Mouse (Mus musculus) embryonic facial prominence, embryonic 12.5 days (tissue): Measurements from ENCODE around the gene Tmem268. TPM values are rescaled to one million over a fixed set of nuclear protein-coding genes. Genes with fewer than 3 reads are reported as not detected.

ENCODE experiments used
- ATAC-seq: fragments of 200-750 bp; cut with Nextera tagmentation; 2 replicates; pipeline ENCODE4 v1.8.0; 2017; ENCODE audit not compliant: insufficient number of reproducible peaks, insufficient read depth, low FRiP score, low TSS enrichment
- H3K27ac ChIP-seq: fragments of 300-500 bp; sonication (generic); 2 replicates; pipeline ENCODE4 v1.5.1; 2016; ENCODE audit warnings: mild to moderate bottlenecking
- H3K27me3 ChIP-seq: fragments of 300-500 bp; sonication (generic); 2 replicates; pipeline ENCODE4 v1.6.1; 2016; ENCODE audit warnings: mild to moderate bottlenecking, moderate library complexity
- H3K36me3 ChIP-seq: fragments of 300-500 bp; sonication (generic); 2 replicates; pipeline ENCODE4 v1.6.1; 2016; ENCODE audit warnings: mild to moderate bottlenecking
- H3K4me1 ChIP-seq: fragments of 300-500 bp; sonication (generic); 2 replicates; pipeline ENCODE4 v1.6.1; 2016
- H3K4me2 ChIP-seq: fragments of 300-500 bp; sonication (generic); replicated peaks from 2 replicates; pipeline ENCODE4 v1.6.1; 2016; ENCODE audit warnings: mild to moderate bottlenecking, moderate library complexity
- H3K4me3 ChIP-seq: fragments of 300-500 bp; sonication (generic); 2 replicates; pipeline ENCODE4 v1.5.1; 2016; ENCODE audit warnings: mild to moderate bottlenecking
- H3K9ac ChIP-seq: fragments of 300-500 bp; sonication (generic); 2 replicates; pipeline ENCODE4 v1.6.1; 2016; ENCODE audit warnings: mild to moderate bottlenecking, moderate library complexity
- H3K9me3 ChIP-seq: fragments of 300-500 bp; sonication (generic); 2 replicates; pipeline ENCODE4 v1.6.1; 2016; ENCODE audit warnings: mild to moderate bottlenecking, moderate library complexity
- WGBS: fragments of 180-500 bp; shearing (Covaris S2); methylation state at CpG from one replicate; pipeline ENCODE4 v1.1.7; 2016; 5-methylcytosine and 5-hydroxymethylcytosine counted together
- polyA plus RNA-seq: library from polyadenylated mRNA; unstranded; fragments of >200 nt; fragmentation: Nextera tagmentation; extraction: Ambion mirVana; gene quantifications from 2 replicates; pipeline ENCODE4 v1.2.1, GENCODE M21; 2016

Gene Tmem268
- polyA plus RNA-seq, 1 experiment from 2014 or later = 11.6 TPM

DNA sequence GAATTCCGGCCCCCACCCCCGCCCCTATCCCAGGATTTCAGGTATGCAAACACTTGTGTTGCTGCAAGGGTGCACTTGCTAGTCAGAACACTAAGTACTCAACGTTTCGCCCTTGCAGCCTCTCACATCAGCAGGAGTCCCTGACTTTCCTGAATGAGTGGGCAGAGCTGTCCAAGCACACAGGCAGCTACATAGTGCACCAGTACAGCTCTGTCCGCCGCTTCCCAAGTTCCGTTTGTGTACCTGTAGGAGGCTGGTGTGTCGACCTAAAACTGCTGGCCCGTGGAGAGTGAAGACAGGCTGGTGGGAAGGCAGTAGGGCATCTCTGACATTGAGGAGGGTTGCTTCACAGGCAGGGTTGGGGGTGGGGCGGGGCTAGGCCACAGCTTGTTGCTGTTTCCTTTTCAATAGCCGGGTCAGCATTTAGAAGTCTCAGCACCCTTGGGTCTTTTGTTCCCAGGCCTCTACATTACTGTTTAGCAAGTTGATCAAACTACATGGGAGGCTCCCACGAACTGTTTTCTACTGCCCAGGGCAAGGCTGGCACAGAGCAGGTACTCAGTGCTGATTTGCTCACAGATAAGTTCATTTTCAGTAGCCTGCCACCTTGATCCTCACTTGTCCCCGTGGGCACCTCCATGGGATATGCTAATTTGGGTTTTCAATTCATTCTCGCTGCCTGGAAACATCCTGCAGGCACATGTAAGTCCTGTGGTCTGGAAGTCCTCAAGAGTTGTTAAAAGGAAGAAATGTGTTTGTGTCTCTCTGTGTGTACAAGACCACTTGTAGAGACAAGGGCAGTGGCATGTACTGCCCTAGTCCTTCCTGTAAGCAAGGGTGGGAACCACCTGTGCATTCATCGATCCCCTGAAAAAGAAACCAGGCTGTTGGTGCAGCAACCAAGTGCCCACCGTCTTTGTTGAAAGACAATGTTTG is 1.2 kb upstream of the Tmem268 start:
- Histone ChIP-seq H3K9me3 (no peaks in the 10 kb centered on the region), H3K36me3 (peaks cover 18% of the 10 kb centered on the region), H3K4me2 (peak overlapping the region; percentile 82; the same call in 1 of the 2 replicates), H3K27me3 (no peaks in the 10 kb centered on the region), H3K4me3 (no peak overlapping the region), H3K4me1 (peaks cover 36% of the 10 kb centered on the region), H3K27ac (no peak overlapping the region), H3K9ac (no peak overlapping the region)
- 28% methylated on average over 16 of the region's 16 CpGs for WGBS
- ATAC-seq = no peak

DNA sequence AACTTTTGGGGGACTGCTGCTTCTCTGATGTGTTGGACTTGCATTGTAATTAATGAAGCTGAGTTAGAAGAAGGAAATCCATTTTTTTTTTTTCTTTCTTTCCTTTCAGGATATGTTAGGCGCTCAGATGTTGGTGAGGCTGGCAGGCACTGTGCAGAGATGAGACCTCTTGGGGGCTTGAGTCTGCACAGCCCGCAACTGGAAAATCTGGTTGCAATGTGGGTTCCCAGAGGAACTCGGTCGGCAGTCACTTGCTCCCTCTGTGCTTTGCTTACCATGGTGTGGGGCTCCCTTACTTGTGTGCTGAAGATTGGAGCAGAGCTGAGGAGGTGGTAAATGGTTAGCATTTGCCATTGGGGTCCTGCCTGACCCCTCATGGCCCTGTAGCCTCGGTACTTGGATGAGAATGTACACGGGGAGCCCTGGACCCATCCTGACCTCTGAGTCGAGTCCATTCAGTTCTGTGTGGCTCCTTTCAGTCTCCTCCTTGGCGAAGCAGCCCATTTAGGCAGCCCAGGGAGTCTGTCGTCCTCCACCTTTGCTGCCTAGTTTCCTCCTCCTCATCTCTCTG is 631 bp downstream of the Tmem268 start:
- Histone ChIP-seq H3K4me3 (peak overlapping the region; percentile 76), H3K27me3 (no peaks in the 10 kb centered on the region), H3K9ac (peak overlapping the region; percentile 84), H3K36me3 (peaks cover 16% of the 10 kb centered on the region; the same call in 1 of the 2 replicates), H3K4me2 (peak overlapping the region; percentile 82), H3K27ac (peak overlapping the region; percentile 78; the same call in 1 of the 2 replicates), H3K9me3 (no peaks in the 10 kb centered on the region), H3K4me1 (peaks cover 36% of the 10 kb centered on the region)
- 33% methylated on average over 9 of the region's 9 CpGs for WGBS
- no peak for ATAC-seq

DNA sequence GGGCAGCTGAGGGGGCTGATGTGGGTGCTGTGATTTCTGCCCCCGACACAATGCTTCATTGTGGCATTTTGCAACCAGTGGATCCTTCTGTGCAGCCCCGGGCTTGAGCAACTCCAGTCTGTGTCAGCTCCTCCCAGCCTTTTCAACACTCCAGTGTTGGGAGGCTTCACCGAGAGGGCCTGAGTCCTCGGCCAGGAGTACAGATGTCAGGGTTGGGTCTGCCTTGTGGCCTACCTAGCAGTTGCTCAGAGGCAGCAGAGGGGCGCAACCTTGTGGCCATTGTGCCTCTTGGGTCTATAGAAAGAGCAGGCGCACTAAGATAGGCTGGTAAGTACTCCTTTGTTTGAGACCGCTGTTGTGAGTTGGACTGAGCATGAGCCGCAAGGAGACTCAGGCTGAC is 1.5 kb downstream of the Tmem268 start:
- Histone ChIP-seq H3K9ac (no peak overlapping the region), H3K36me3 (peaks cover 12% of the 10 kb centered on the region; the same call in 1 of the 2 replicates), H3K9me3 (no peaks in the 10 kb centered on the region), H3K27ac (no peak overlapping the region), H3K4me3 (no peak overlapping the region), H3K27me3 (no peaks in the 10 kb centered on the region), H3K4me1 (peaks cover 36% of the 10 kb centered on the region), H3K4me2 (no peak overlapping the region)
- 67% methylated on average over 8 of the region's 8 CpGs for WGBS
- ATAC-seq = no peak

DNA sequence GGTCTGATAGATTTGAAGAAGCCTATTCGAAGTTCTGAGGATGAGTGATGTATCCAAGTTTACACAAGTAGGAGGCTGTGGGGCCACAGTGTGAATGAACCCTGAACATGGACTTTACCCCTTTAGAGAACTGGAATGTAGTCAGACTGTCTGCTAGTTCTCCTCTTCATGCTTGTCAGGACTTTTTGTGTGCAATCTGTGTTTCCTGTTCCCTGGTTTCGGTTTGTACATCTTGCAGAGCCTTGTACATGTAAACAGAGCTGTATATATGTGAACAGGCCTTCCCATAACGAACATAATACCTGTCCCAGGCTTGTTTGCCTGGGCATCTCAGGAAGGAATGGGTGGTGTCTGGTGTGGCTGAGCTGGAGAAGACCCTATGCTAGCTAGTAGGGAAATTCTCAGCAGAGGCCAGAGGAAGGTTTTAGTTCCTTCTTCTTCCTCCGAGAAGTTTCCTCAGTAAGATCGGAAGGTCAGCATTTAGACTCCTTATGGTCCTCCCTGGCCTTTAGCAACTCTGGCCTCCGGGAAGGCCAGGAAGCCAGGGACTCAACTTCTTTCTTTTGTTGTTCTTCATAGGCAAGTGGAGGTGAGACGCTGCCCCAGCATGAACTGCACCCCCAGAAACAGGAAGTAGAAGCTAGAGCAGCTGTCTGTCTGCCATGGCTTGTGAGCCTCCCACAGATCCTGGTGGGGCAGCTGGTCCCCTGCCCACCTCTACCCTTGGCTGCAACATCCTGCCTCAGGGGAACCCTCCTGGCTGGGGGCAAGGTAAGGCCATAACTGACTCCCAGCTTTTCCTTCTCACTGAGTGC is 3.5 kb downstream of the Tmem268 start:
- H3K9me3 ChIP-seq = no peaks in the 10 kb centered on the region
- no peak overlapping the region for H3K4me3 ChIP-seq
- H3K9ac ChIP-seq = no peak overlapping the region
- no peak overlapping the region for H3K27ac ChIP-seq
- H3K27me3 ChIP-seq = no peaks in the 10 kb centered on the region
- peaks cover 35% of the 10 kb centered on the region for H3K4me1 ChIP-seq
- ATAC-seq = no peak
- WGBS = 73% methylated on average over 7 of the region's 7 CpGs
- no peak overlapping the region for H3K4me2 ChIP-seq
- H3K36me3 ChIP-seq = peaks cover 9% of the 10 kb centered on the region; the same call in 1 of the 2 replicates

DNA sequence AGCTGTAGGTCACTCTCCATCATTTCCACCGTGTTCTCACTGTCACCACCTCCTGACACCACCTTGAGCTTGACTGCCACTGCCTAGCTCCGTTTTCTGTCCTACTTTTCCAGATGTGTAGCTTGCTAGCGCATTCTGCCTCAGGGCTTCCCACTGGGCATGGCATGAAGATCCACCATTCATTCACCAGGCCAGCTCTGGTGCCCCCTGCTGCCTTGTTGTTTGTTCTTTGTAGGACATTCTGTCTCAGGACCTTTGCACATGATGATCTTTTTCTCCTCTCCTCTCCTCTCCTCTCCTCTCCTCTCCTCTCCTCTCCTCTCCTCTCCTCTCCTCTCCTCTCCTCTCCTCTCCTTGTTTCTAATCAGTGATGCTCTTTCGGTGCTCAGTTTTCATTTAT is 4.2 kb downstream of the Tmem268 start:
- Histone ChIP-seq H3K36me3 (peaks cover 9% of the 10 kb centered on the region; the same call in 1 of the 2 replicates), H3K27me3 (no peaks in the 10 kb centered on the region), H3K9me3 (no peaks in the 10 kb centered on the region), H3K4me1 (peaks cover 30% of the 10 kb centered on the region), H3K4me3 (no peak overlapping the region), H3K27ac (no peak overlapping the region), H3K9ac (no peak overlapping the region), H3K4me2 (no peak overlapping the region)
- ATAC-seq = no peak
- 91% methylated on average over 4 of the region's 4 CpGs for WGBS

DNA sequence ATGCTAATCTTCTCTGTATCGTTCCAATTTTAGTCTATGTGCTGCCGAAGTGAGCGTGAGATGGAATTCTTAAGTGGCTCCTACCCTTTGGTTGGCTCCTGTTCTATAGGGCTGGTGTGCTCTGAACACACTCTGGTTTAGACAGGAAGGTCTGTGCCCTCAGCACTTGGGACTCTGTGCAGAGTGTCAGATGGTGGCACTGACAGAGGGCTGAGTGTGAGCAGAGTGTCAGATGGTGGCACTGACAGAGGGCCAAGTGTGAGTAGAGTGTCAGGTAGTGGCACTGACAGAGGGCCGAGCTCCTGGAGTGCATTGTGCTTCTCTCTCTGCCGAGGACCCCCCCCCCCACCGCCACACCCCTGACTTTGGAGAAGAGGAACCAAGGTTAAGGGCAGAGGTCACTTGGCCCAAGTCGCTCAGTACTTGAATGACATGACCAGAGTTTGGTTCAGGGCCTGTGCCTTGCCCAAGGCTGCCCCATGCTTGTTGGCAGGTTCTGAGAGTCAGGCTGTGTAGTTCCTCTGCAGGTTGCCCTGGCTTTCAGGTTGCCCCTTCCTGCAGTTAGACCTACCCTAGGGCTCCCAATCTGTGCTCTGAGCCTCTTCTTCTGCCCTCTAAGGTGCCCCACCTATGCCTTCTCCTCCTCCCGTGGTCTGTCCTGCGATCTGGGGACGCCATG is 9.3 kb downstream of the Tmem268 start:
- Histone ChIP-seq H3K4me2 (no peak overlapping the region), H3K27me3 (no peaks in the 10 kb centered on the region), H3K9me3 (no peaks in the 10 kb centered on the region), H3K9ac (no peak overlapping the region), H3K36me3 (peaks cover 5% of the 10 kb centered on the region; the same call in 1 of the 2 replicates), H3K27ac (no peak overlapping the region), H3K4me3 (no peak overlapping the region), H3K4me1 (peaks cover 14% of the 10 kb centered on the region)
- WGBS = 89% methylated on average over 10 of the region's 10 CpGs
- ATAC-seq = no peak

DNA sequence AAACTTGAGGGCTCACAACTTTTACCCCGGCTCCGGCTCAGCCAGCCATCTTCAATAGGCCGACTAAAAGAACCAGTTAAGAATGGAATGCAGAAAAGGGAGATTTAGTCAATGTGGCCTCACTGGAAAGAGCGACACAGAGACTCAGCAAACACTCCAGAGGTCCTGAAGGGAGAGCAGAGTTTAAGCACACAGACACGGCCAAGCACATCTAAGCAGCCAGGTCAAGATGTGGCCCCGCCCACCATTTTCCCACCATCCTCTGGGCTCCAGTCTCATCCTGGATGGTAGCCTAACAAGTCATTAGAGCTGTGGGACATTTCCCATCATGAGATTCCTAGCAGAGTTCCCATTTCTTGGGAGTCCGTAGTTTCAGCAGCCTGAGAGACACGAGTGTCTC is 10.7 kb downstream of the Tmem268 start:
- WGBS = 89% methylated on average over 8 of the region's 8 CpGs
- H3K27me3 ChIP-seq = no peaks in the 10 kb centered on the region
- no peak overlapping the region for H3K4me3 ChIP-seq
- peaks cover 14% of the 10 kb centered on the region for H3K4me1 ChIP-seq
- no peak overlapping the region for H3K4me2 ChIP-seq
- ATAC-seq = no peak
- no peak overlapping the region for H3K9ac ChIP-seq
- H3K27ac ChIP-seq = no peak overlapping the region
- no peaks in the 10 kb centered on the region for H3K9me3 ChIP-seq
- H3K36me3 ChIP-seq = peaks cover 5% of the 10 kb centered on the region; the same call in 1 of the 2 replicates

DNA sequence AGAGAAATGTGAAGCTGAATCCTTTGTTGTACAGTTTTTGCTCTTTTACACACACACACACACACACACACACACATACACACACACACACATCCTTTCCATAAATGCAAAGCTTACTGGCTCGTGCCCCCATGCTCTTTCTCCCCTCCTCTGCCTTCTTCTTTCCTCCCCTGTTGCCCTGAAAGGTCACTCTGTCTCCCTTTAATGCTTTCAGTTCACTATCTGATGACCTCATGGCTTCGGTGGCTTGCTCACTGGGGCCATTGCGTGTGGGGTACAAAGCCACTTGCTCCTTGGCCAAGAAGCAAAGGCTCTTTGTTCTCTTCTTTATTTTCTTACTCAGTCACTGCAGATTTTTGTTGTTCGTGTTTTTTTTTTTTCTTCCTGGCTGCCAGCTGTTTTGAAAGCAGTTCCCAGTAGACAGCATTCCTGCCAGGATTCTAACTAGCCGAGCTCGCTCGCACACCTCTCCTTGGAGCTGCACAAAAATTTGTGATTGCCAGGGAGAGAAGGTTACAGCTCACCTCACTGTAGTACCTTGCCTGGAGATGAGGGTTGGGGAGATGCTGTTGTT is 11.7 kb downstream of the Tmem268 start:
- peaks cover 5% of the 10 kb centered on the region; the same call in 1 of the 2 replicates for H3K36me3 ChIP-seq
- 21% methylated on average over 7 of the region's 7 CpGs for WGBS
- H3K4me2 ChIP-seq = no peak overlapping the region
- H3K9ac ChIP-seq = no peak overlapping the region
- no peaks in the 10 kb centered on the region for H3K9me3 ChIP-seq
- no peak overlapping the region for H3K4me3 ChIP-seq
- no peaks in the 10 kb centered on the region for H3K27me3 ChIP-seq
- peak overlapping the region; percentile 2; the same call in 1 of the 2 replicates for H3K27ac ChIP-seq
- ATAC-seq = no peak
- peaks cover 14% of the 10 kb centered on the region for H3K4me1 ChIP-seq

DNA sequence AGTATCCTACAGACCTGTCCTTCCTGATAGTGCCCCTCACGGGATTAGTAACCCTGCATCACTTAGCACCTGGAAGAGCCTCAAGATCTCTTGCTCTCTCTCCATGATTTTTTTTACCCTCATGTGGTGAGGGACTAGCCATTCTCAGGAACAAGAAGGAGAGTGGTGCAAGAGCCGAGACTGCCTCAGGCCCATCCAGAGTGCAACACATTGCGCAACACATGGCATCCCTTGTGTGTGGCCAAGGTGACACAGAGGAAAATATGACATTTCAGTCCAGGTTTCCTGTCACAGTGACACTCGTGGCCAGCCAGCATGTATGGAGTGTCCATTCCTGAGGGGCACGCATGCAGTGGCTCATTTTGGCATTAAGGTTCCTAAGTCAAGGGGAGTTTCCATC is 14.0 kb downstream of the Tmem268 start:
- H3K27ac ChIP-seq = no peak overlapping the region
- no peak overlapping the region for H3K4me2 ChIP-seq
- no peak overlapping the region for H3K9ac ChIP-seq
- no peaks in the 10 kb centered on the region for H3K27me3 ChIP-seq
- H3K36me3 ChIP-seq = peaks cover 8% of the 10 kb centered on the region; the same call in 1 of the 2 replicates
- H3K4me3 ChIP-seq = no peak overlapping the region
- WGBS = 91% methylated on average over 5 of the region's 5 CpGs
- H3K4me1 ChIP-seq = peaks cover 14% of the 10 kb centered on the region
- no peak for ATAC-seq
- H3K9me3 ChIP-seq = 0 out of 2 replicates have a peak, but pooled peaks cover 4% of the 10 kb centered on the region

DNA sequence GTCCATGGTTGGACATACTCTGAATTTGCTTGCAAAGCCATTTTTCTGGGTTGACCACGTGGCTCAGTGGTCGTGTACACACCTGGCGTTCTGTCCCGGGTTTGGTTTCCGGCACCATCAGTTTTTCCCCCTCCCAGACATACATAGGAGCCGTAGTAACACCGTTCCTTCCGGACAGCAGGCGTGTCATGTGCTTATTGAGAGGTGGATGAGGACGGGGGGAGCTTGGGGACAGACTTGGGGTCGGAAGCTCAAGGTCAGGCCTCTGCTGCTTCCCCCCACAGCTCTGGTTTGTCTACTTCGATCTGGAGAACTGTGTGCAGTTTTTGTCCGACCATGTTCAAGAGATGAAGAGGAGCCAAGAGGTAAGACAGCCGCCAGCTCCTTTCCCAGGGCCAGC is 21.1 kb downstream of the Tmem268 start:
- H3K9me3 ChIP-seq = 0 out of 2 replicates have a peak, but pooled peaks cover 4% of the 10 kb centered on the region
- no peak for ATAC-seq
- no peak overlapping the region for H3K27ac ChIP-seq
- H3K27me3 ChIP-seq = no peaks in the 10 kb centered on the region
- peaks cover 9% of the 10 kb centered on the region; the same call in 1 of the 2 replicates for H3K36me3 ChIP-seq
- H3K4me3 ChIP-seq = no peak overlapping the region
- 86% methylated on average over 14 of the region's 14 CpGs for WGBS
- no peak overlapping the region for H3K9ac ChIP-seq
- peaks cover 17% of the 10 kb centered on the region for H3K4me1 ChIP-seq
- H3K4me2 ChIP-seq = no peak overlapping the region
